Mouse (Mus musculus) T-cell, adult 2 months (primary cell): Measurements from ENCODE around the gene Gm5460.

Experiments
- DNase-seq: peaks from one replicate; pipeline ENCODE4 v3.0.0; 2022; ENCODE audit warnings: low spot score

Gene Gm5460

DNA sequence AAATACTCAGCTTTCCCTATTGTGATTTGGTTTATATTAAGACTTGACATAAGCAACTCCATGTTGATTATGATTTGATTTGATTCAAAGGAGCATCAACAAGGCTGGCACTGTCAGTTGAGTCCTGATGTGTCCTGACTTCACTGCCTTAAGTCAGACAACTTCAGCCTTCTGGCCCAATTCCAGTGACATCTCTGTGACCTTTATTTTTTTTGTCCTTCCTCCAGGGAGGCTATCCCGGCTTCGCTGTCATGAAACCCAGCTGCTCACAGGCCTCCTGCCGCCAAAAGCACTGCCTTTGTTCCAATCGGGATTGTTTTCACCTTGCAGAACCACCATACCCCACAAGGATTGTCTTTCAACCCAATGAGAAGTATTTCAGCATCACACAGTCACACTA is 58.8 kb downstream of the Gm5460 start:
- no peak for DNase-seq

GRCm38 (mm10) chr14:34077222-34077621 is 60.7 kb downstream of the Gm5460 start:
- DNase-seq = no peak

- no peak for DNase-seq
These were observed 61.7 kb downstream of the Gm5460 start for GRCm38 (mm10) chr14:34078293-34078692.

GRCm38 (mm10) chr14:34080321-34080997 is 63.9 kb downstream of the Gm5460 start:
- no peak for DNase-seq

- no peak for DNase-seq
These were observed 69.2 kb downstream of the Gm5460 start, which contains the start of gene Anxa8 for GRCm38 (mm10) chr14:34085731-34086130. Anxa8 (plus strand) TSS chr14:34085981.

DNA sequence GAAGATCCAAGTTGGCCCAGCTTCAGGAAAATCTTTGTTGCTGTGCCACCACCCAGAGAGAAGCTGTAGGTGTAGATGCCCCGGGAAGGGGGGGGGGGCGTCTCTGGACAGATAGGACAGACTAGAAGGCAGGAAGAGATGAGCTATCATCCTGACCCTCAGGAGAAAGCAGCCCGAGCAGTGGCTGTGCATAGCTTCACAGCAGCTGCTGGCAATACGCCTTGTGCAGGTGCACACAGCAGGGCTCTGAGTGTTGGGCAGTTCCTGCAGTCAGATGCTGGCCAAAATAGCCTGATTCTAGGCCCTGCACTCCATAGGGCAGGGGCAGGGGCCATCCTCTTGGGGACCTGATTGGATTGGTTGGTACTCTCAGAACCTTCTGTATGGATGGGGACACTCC is 70.2 kb downstream of the Gm5460 start:
- no peak for DNase-seq

GRCm38 (mm10) chr14:34087856-34088398 is 71.4 kb downstream of the Gm5460 start:
- DNase-seq = no peak

GRCm38 (mm10) chr14:34089796-34090195 is 73.2 kb downstream of the Gm5460 start:
- no peak for DNase-seq

GRCm38 (mm10) chr14:34091475-34091874 is 74.9 kb downstream of the Gm5460 start:
- DNase-seq = no peak

GRCm38 (mm10) chr14:34092856-34093255 is 76.3 kb downstream of the Gm5460 start:
- DNase-seq = no peak

- DNase-seq = no peak
These were observed 79.6 kb downstream of the Gm5460 start for GRCm38 (mm10) chr14:34096161-34096560.
